Mouse (Mus musculus) stomach, embryonic 16.5 days (tissue): ENCODE measurements around the gene Ctr9. TPM values are rescaled to one million over a fixed set of nuclear protein-coding genes. Genes with fewer than 3 reads are reported as not detected.

Source experiments
- polyA plus RNA-seq: library from polyadenylated mRNA; unstranded; fragments of >200 nt; fragmentation: Nextera tagmentation; extraction: Ambion mirVana; gene quantifications from 2 replicates; pipeline ENCODE4 v1.2.1, GENCODE M21; 2015

Ctr9 gene
- polyA plus RNA-seq, 1 experiment from 2014 or later, result 54.4 TPM

Other genes starting within 250 kb of the Ctr9 start
- 42.7 and 46.5 TPM in 2 replicates for gene Rnf141, start 184.5 kb upstream of the Ctr9 start, polyA plus RNA-seq
- 15.2 and 17.4 TPM in 2 replicates for gene Lyve1, start 165.7 kb upstream of the Ctr9 start, polyA plus RNA-seq
- 23.1 and 26.5 TPM in 2 replicates for gene Mrvi1, start 46.5 kb upstream of the Ctr9 start, polyA plus RNA-seq
- 678 and 699 TPM in 2 replicates for gene Eif4g2, start 54.1 kb downstream of the Ctr9 start, polyA plus RNA-seq